Mouse (Mus musculus) adrenal gland, postnatal 14 days (tissue): ENCODE measurements around the gene Fbxw11. TPM values are rescaled to one million over a fixed set of nuclear protein-coding genes. Genes with fewer than 3 reads are reported as not detected.

Experiments used
- DNase-seq: peaks from one replicate; pipeline ENCODE4 v3.0.0; 2021; ENCODE audit warnings: mixed read lengths
- total RNA-seq: library from RNA; stranded (reverse); gene quantifications from 2 replicates; pipeline ENCODE4 v1.2.3, GENCODE M21; 2021

Gene Fbxw11
- total RNA-seq, 1 experiment from 2014 or later: 86.2 TPM

DNA sequence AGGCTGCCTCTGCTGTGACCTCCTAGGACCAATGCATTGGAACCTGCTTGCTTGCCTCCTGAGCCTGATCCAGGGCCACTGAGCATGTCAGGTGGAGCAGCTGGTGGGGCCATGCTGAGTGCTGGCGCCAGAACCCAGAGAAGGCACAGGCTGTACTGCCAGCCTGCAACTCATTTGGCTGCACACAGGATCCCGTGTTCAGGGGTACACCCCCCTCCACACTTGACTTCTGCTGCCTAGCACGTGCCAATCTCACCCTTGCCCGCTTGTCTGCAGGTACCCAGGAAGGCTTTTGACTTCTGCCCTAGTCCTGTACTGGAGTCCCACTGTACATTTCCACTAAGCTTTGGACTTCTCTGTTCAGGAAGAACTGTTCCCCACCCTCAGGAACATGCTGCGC is 19.3 kb upstream of the Fbxw11 start:
- DNase-seq: no peak

DNA sequence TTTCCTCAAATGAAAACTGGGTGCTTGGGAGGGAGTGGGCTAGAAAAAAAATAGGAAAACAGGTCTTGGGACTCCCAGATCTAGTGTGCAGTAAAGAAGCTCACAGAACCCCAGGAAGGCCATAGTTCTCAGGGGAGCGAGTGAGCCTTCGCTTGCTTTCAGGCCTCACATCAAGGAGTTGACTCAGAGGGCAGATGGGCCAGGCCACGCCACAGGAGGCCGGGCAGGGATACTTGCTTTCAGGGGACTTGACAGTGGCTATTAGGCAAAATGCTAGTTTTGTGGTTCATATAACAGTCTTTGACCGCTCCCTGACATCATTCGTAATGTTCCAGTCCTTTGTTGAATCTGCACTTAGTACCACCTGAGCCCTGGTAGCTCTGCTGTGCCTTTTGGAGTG is 18.6 kb upstream of the Fbxw11 start:
- no peak for DNase-seq

DNA sequence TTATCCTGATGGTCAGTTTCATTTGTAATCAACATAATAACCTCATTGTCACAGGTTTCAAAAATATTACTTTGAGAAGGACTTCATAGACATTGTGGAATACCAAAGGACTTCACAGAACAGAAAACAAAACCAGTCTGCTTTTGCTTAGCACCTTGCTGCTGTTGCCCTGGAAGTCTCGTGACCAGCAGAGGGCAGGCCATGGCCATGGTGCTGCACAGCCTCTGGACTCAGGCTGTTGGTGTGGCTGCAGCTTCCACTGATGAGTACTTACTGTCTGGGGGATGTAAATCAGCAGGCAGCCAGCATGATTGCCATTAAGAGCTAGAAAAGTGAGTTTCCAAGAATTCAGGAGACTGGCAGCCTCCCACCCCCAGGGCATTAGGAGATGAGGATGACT is 16.8 kb upstream of the Fbxw11 start:
- DNase-seq: peak; percentile 89

DNA sequence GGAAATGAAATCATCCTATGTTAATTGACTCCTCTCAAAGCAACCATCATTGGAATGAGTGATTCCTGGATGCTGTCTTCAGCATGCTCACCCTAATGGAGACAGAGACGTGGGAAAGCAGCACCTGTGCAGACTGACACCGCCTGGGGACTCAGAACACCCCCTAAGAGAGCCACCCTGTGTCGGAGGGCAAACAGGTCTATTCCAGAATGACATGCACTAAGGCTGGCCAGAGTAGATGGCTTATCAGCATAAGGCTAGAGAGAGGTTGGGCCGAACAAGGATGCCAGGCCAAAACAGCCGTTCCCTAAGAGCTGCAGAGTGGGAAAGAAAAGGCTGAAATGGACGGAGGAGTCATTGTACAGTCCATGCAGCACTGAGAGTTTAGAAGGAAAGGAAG is 16.4 kb upstream of the Fbxw11 start:
- DNase-seq: no peak

DNA sequence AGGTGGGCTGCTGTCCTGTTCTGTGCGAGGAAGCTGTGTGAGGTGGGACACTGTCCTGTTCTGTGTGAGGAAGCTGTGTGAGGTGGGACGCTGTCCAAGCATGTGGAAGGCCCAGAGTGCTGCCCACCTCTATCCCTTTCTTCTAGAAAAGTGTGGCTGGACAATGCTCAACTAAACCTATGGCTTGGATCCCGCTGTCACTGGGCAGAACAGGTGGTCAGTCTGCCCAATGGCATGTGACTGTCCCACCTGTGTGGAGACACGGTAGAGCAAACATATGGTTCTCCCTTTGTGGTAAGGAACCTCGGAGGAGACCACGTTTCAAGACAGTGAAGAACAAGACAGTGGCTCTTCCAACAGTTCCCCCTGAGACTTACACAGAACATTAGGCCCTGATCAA is 14.6 kb upstream of the Fbxw11 start:
- DNase-seq: no peak

DNA sequence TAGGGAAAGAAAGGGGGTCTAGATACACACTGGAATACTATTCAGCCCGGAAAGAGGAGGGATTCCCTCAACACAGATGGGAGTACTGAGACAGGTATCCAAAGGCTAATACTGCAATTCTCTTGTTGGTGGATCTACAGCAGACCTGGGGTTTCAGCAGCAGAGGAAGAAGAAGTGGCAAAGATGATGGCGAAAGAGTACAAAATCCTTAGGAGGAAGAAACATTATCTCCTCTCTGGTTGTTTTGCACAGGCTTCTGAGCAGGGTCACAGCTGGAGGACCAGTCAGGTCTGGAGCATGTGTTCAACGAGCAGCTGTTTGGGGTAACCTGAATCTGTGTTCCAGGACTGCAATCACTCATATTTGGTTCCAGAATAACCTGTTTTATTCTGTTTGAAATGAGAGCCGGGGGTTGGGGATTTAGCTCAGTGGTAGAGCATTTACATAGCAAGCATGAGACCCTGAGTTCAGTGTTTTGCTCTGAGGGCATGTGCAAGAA is 12.8 kb upstream of the Fbxw11 start:
- no peak for DNase-seq

DNA sequence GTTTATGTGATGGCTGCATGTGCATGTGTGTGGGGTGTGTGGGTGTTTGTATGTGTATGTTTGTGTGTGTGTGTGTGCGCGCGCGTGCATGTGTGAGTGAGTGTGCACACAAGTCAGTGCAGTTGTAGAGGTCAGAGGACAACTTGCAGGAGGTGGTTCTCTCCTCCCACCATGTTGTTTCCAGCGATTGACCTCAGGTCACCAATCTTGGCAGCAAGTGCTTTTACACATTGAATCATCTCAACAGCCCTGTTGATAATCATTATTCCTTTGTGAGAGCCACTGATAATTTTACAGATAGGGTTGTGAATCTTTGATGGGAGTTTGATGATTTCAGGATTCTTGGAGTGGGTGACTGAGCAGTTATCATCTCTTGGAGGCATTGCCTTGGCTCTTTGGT is 9.9 kb upstream of the Fbxw11 start:
- no peak for DNase-seq

DNA sequence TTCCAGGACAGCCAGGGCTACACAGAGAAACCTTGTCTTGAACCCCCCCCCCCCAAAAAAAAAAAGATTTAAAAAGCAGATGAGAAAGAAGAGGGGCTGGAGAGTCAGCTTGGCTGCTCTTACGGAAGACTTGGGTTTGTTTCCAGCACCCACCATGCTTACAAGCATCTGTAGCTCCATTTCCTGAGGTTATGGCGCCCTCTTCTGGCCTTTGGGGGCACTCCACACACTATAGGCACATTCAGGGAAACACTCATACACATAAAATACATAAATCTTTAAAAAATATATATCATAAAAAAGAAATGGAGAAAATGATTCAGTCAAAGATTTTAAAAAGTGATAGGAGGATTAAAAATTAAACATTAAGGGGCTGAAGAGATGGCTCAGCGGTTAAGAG is 9.0 kb upstream of the Fbxw11 start:
- no peak for DNase-seq

DNA sequence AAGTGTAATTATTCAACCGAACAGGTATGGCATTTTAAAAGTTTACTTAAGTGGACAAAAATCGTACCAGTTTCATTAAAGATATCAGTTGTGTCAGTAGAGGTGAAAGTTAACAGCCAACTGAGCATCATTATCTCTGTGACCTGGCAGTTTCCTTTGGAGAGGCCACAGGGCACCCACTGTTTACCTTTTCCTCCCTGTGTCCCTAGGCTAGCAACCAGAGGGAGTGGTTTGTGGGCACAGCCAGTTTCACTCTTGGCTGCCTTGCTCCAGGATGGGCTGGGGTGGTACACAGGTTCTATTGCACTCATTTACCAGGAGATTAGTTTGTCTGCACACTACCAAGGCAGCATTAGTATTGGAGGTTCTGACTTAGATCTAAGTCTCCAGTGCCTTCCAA is 8.4 kb upstream of the Fbxw11 start:
- DNase-seq: no peak

DNA sequence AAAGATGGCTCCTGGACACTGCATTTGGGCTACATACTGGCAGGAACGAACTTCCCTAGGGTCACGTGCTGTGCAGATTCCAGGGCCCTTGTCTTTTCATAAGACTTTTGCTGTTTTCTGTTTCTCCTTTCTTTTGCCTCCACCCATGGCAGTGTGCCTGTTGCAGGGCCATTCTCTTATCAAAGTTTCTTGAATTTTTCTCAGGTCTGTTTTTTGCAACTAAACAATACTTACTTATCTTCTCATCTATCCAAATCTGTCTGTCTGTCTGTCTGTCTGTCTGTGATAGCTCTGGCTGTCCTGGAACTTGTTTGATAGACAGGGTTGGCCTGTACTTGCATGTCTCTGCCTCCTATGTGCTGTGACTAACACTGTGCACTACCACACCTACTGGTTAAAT is 7.7 kb upstream of the Fbxw11 start:
- no peak for DNase-seq

DNA sequence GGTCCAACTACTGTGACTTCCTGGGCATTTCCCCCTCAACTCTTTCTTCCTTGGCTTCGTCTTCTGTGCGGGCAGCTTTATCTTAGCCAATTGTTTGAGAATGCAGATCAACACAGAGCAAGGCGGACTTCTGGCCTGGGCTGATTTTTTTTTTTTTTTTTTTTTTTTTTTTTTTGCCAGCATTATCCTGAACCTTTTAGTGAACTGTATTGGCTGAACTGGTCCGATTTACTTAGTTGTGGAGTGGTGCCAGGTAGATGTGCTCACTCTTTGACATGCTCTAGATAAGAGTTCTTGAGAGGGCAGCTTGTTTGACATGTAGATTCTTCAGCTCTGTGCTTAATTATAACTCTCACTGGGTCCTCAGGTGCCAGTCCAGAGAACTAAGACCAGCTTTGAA is 6.2 kb upstream of the Fbxw11 start:
- no peak for DNase-seq

DNA sequence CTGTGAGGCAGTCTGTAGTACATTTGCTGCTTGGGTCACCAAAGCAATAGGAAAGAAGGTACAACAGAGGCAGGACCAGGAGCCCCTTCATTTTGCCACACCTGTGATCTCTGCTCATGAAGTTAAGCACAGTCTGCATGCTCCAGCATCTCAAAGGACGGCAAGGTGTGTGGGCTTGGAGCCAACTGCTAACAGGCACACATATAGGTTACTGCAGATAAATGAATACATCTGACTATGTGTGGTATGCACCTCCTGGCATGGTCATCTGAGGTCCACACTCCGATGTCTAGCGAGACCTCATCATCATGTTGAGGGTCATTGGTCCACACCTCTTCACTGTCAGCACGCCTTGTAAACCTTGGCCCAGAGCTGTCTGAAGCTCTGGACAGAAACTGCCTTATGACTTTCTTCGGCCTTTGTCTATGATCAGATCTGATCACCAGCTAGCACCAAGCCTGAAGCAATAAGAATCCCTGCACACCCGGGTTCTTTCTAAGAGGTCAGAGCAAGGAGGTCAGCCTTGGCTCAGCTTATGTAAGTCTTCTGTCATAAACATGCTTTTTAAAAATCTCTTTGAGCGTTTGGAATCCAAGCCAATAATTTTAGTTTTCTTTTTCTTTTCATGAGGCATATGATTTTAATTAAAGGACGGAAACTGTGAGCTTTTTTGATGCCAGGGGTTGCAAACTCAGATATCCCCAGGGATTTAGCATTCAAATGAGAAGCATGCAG is 3.8 kb upstream of the Fbxw11 start:
- no peak for DNase-seq

DNA sequence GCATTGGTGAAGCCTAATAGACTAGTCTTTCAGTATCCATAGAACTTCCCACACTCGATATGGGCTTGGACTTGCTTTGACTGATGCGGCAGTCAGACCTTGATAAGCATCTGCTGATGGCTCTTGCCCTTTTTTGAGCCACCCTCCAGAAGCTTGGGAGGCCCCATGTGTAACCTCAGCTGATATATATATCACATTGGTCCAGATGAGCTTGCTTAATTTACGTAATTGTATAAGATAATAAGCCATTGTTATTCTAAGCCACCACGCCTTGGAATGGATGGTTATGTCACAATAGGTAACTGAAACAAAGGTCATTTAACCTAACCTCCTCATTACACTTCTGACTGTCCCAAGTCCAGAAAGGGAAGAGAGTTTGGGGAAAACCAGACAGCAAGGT is 1.9 kb upstream of the Fbxw11 start:
- DNase-seq: no peak

DNA sequence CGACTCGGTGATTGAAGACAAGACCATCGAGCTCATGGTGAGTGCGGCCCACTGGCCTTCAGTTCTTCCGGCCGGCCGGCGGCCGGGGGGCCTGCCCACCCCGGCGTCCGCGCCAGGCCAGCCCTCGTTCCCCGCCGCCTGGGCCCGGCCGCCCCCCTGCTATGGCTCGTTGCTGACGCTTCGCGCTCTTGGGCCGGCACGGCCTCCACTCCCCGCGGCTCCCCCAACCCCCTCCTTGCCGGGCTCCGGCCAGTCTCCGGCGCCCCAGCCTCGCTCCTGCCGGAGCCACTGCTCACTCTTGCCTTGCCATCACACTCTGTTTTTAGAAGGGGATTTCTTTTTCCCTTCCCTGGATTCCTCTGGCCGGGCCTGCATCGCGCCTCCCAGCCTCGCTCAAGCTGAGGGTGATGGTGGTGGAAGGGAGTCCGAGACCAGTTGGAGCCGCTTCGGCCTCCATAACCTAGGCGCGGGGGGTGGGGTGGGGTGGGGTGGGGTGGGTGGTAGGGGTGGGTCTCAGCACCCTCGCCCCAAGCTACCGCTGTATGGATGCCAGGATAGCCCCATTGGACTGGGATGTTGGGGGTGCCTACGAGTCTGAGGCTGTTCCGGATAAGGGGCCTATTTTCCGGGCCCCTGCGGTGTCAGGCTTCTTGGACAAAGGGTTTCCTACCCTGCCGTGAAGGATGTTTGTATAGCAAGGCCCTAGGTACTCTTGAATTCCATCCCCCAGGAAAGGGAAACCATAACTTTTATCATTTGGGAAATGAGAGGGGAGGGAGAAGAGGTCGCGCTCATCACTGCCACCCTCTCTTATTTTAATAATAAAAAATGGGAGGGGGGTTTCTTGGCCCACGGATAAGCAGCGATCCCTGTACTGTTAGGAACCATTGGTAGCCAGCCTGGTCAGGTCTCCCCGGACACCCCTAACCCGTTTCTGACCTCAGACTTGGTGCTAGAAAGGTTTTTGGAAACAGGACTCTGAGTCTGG is 669 bp downstream of the Fbxw11 start:
- DNase-seq: peak; percentile 86

DNA sequence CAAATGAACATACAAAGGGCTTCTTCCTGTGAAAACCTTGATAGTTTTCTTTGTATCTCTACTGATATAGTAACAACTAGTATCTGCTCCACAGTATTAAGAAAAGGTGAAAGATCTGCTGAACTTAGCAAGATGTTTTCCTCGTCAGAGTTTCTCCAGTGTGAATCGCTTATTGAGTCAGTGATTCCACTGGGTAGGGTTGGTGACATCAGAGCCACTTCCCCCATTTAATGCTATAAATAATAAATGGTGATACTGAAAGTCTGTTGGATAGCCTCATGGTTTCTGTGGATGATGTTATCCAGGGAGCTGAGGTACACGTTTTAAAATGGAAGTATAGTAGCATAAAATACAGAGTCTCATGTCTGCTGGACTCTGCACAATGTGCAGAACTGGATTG is 1.5 kb downstream of the Fbxw11 start:
- no peak for DNase-seq

DNA sequence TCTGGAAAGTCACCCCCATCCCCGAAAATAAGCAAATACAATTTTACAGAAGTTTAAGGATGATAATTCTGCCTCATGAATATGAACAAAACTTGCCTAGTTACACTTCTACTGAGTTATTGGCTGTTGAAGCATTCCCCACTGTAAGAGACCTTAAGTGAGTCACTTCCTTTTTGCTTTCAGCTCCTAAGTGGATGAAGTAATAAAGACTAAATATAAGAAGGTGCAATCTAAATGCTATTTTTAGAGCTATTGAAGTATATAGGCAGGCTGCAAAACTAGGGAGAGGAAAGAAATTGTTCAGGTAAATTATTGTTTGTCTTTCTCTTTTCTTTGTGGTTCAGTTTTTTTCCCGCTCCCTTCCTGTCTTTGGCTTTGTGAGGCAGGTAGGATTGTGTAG is 4.7 kb downstream of the Fbxw11 start:
- no peak for DNase-seq

DNA sequence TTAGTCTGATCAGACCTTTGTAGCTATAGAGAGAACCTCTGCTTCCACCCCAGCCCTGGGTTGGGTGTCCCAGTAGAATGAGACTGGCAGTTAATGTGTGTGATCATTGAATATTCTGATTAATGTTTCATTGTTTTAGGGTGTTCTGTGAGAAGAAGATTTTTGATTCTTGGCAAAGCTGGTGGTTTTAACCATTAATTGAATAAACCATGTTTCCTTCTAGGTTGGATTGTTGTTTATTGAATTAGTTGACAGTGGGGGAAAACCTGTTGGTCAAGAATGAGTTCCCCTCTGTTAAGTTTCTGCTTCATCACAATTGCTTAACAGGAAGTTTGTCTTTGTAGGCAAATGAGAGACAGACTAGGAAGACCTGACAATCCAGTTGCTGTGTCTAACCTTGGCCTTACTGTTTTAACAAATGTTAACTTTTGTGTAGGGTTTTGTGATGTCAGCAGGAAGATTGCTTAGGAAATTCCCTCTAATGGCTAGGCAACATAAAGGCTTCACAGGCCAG is 7.8 kb downstream of the Fbxw11 start:
- no peak for DNase-seq

DNA sequence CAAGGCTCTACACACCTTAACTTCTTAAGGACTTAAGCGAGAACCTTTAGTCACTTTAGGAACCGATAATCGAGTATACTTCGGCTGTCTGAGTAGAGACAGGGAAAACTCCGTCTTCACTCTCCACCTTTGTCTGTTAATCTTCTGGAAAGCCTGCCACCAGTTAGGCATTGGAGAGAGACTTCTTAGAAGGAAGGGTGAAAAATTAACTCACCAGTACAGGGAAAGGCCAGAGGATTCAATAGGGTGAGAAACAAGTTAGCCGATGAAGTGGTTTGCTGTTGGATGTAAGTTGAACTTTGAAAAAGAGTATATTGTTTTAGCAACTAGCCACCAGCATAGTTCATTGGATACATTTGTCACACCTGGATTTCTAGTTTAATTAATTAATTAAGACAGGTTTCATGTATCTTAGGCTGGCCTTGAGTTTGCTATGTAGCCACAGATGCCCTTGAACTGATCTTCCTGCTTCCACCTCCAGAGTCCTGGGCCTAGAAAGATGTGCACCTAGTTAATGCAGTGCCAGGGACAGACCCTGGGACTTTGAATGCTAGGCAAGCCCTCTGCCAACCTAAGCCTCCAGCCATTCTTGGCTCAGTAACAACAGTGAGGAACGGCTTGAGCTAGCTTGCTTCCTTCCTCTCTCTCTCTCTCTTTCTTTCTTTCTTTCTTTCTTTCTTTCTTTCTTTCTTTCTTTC is 8.5 kb downstream of the Fbxw11 start:
- no peak for DNase-seq

DNA sequence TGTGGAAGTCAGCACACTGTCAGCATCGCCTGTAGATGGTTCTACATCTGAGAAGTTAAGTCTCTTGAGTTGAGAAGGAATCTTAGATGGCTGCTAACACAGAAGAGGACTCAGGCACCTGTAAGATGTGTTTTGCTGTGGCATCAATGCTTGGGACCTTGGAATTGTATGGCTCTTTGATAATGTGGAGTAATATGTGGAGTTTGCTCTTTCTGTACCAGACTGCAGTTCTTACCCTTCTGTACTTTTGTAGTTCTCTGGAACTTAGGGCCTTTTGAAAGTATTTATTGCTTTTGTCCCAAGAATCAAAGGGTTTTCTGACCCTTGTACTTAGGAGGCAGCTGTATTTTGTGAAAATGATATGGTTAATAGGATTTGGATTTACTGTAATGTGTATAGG is 9.2 kb downstream of the Fbxw11 start:
- DNase-seq: no peak

DNA sequence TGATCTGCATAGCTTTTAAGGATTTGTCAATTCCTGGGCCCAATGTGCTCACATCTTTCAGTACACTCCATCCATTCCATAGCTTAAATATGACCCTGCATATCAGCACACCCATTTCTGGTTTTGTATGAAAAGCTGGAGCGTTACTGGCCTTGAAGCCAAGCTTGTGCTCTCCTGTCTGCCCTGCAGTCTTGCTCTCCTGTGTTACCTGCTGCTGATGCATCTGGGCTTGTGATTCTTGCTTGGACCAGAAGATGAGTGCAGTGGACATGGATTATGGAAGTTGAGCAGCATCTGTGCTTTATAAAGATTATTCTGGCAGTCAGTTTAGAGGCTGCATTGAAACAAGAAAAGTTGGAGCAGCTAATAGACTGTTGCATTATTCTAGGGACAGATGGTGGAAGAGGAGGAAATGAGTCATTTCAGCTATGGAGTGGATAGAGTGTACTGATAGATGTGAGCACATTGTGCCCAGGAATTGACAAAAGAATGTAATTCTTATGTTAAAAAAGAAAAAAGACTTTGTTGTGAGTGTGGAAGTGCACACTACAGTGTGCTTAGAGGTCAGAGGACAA is 19.6 kb downstream of the Fbxw11 start:
- no peak for DNase-seq

DNA sequence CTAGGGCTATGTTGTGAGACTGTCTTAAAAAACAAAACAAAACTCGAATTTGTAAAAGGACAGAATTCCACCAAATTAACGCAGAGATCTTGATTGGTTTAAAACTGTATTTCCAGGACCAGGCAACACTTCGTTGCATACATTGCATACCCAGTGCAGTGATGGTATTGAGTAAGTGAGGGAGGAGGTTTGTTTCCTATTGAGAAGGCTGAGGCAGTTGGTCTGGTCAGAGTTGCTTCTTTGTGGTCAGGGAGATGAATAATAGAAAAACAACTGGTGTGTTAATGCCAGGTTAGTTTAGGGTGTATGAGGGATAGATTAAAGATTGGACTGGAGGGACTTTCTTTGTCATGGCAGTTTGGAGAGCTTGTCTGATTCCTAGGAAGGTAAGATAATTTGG is 23.1 kb downstream of the Fbxw11 start:
- DNase-seq: no peak

DNA sequence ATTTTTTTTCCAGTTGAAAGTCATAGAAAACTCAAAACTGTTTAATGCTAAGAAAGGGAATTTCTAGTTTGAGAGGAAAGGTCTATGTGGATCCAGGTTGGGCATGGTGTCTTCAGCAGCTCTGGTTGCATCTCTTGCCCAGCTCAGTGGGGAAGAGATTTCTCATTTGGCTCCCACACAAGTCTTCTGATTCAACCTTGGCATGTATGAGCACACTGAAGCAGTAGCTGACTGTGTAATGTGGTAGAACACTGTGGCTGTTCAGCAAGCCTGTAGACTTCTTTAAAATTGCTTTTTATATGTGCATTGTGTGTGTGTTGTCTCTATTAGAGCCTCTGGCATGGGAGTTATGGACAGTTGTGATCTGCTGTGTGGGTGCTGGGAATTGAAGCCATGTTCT is 24.5 kb downstream of the Fbxw11 start:
- DNase-seq: peak; percentile 23
